Mouse (Mus musculus): ENCODE measurements around the gene Mrtfa. TPM values are rescaled to one million over a fixed set of nuclear protein-coding genes. Genes with fewer than 3 reads are reported as not detected.

Gene Mrtfa
- total RNA-seq, 2 experiments from 2014 or later = 17.5 to 17.7 TPM

DNA sequence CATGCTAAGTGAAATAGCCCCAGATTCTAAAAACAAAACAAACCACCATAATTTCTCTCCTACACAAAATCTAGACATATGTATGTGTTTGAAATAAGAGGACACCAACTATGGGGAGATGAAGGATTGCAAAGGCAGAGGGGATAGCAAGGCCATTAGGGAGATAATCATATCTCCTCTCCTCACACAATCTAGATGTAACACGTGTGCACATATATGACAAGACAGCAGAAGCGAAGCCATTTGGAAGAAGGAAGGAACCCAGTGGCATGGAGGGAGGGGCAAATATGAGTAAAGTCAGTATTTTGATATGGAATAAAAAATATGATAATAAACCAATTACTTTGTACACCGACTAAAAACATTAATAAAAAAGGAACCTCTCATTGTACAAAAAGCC, 91.9 kb downstream of the Mrtfa start:
- DNase-seq = no peak

GRCm38 (mm10) chr15:81097896-81098295, 92.7 kb downstream of the Mrtfa start:
- DNase-seq = no peak

- peak; percentile 19 for DNase-seq
Observed at GRCm38 (mm10) chr15:81097456-81097855, 93.1 kb downstream of the Mrtfa start.

DNA sequence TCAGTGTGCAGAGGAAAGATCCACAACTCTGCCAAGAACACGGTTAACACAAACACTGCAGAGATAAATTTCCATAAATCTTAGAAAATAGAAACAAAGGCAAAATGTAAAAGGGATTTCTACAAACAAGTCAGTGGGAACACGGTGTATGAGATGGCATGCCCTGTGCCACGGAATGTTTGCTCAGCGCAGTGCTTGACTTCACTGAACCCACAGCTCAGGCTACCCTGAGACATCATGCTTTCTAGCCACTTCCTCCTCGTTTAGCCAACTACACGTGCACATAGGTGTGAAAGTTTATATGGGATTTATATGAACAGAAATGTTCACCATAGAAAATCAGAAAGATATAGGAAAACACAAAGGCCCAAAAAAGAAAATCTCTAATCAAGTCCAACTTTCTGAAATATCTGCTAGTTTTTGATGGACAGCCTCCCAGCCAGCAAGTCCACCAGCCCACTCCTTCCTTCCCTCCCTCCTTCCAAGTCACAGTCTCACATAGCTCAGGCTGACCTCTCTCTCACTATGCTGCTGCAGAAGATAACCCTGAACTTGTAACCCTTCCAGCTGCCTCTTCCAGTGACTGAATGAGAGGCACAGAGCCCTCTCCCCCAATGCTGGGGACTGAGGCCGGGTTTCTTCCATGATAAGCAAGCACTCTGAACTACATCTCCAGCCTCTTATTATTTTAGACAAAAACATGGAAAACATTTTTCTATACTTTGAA, 94.1 kb downstream of the Mrtfa start:
- DNase-seq = no peak

DNA sequence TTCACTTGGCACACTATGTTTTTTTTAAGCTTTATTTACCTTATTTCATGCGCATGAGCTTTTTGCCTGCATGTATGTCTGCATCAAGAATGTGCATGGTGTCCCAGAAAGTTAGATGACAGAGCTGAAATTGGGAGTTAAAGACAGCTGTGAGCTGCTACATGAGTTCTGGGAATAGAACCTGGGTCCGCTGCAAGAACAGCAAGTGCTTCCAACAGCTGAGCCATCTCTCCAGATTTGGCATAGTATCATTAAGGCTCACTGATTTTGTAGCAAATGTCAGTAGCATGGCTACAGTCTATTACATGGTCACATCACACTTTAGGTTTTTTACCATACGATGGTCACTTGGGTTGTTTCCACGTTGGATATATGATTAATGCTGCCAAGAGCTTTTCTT, 97.5 kb downstream of the Mrtfa start:
- no peak for DNase-seq

DNA sequence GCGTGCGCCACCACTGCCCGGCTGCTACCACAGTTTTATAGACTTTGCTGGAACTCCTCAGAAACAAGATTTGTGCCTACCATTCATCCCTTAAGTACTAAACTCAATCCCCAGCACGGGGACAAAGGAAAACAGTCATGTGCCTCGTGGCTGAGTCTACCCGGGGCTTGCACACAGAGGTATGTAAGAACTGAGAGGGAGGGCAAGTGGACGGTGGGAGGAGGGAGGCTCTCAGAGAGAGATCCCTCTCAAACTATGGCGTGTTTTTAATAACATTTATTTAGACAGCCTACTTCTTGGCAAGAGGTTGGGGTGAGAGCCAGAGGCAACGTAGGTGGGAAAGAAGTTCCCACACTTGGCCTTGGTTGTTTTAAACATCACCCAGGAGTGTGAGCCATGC, 98.8 kb downstream of the Mrtfa start:
- DNase-seq = no peak

DNA sequence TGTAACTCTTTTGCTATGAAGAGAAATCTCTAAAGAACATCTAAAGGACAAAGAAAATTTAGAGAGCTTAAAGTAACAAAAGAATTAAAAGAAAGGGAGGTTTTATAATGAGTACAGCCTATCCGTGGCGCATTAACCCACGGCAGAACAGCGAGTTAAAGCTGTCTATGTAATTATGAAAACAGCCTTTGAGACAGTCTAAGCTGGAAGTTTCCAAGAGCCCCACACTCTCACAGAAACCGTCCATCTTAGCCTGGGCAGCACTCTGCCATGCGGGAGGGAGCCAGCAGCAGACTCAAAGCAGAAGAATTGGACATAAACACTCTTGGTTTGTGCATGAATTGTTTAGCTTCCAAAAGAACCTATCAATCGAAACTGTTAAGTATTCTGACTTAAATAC, 103.0 kb downstream of the Mrtfa start:
- no peak for DNase-seq

DNA sequence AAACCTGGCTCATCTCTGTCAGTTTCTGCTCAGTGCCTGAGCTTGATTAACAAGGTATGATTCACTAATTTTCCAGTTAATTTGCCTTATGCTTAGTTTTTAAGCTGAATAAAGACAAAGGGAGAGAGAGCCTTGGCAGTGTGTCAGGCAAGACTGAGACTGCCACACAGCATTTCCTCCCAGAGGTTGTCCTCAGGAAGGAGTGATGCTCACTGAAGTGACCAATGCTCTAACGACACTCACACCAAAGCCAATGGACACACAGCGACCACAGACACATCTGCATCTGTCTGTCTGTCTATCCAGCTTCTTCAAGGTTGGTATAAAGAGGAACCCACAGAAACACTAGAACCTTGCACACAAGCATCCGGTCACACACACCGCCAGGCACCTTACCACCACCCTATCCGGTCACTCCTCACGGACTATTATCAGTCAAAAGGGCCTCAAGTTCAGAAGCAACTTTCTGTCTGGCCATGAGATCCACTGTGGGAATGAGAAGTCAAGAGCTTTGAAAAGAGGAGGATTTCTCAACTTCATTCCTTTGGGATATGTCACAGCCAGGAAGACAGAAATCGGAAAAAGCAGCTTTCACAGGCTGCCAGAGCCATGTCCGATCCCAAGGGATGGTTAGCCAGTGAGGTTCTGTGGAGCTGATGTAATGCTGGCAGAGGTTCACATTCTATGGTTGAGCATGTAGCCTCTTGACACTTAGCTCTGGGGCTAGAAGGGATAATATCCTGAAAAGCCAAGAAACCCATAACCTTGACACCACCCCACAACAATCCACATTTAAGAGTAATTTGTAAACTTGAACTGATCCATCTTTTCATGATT, 103.7 kb downstream of the Mrtfa start:
- DNase-seq = peak; percentile 70

GRCm38 (mm10) chr15:81083826-81084225, 106.7 kb downstream of the Mrtfa start:
- DNase-seq = no peak

GRCm38 (mm10) chr15:81083281-81083680, 107.3 kb downstream of the Mrtfa start:
- no peak for DNase-seq

- DNase-seq = no peak
Observed at GRCm38 (mm10) chr15:81081216-81081615, 109.3 kb downstream of the Mrtfa start.

DNA sequence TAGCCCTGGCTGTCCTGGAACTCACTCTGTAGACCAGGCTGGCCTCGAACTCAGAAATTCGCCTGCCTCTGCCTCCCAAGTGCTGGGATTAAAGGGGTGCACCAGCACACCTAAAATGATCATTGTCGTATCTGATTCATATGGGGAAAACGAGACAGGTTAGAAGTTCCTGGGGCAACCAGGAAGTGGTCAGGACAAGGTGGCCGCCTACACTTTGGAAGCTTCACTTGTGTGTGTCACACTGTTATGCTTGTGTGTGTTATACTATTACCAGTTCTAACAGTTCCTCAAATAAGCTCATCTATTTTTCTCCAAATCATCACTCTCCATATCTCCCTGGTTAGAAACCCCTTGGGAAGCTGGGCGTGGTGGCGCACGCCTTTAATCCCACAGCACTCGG, 110.2 kb downstream of the Mrtfa start:
- no peak for DNase-seq

- DNase-seq = no peak
Observed at GRCm38 (mm10) chr15:81079255-81079654, 111.3 kb downstream of the Mrtfa start.

GRCm38 (mm10) chr15:81077551-81077950, 113.0 kb downstream of the Mrtfa start:
- DNase-seq = peak; percentile 44

GRCm38 (mm10) chr15:81074543-81074942, 116.0 kb downstream of the Mrtfa start:
- DNase-seq = no peak

DNA sequence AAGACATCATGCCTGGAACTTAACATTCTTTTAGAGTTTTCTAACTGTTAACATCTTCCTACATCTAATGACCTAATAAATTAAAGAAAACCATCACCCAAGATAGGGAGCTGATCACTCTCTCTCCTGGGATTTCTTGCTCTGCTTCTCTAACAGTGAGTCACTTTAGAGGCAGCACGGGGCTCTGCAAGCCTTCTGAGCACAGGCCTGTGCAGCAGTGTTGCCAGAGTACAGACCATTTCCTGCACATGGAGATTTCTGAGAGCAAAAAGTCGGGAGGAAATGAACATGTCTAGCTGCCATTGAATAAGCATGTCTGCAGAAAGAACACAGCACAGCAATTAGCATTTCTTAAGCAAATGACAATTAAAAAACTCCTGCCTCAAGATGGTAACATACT, 116.8 kb downstream of the Mrtfa start:
- DNase-seq = peak; percentile 17

DNA sequence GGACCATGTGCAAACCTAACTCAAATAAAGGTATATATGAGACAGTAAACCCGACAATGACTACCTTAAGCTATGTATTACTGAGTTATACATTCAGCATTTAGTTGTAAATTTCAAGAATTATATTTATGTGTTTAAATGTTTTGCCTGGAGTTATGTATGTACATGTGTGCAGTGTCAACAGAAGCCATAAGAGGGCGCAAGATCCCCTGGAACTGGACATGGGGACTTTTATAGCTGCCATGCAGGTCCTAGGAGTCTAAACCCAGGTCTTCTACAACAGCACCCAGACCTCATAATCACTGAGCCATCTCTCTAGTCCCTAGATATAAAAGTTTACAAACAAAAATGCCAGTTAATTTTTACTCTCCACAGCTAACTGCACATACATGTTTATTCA, 117.8 kb downstream of the Mrtfa start:
- peak; percentile 34 for DNase-seq

GRCm38 (mm10) chr15:81070470-81070869, 120.1 kb downstream of the Mrtfa start:
- DNase-seq = no peak

DNA sequence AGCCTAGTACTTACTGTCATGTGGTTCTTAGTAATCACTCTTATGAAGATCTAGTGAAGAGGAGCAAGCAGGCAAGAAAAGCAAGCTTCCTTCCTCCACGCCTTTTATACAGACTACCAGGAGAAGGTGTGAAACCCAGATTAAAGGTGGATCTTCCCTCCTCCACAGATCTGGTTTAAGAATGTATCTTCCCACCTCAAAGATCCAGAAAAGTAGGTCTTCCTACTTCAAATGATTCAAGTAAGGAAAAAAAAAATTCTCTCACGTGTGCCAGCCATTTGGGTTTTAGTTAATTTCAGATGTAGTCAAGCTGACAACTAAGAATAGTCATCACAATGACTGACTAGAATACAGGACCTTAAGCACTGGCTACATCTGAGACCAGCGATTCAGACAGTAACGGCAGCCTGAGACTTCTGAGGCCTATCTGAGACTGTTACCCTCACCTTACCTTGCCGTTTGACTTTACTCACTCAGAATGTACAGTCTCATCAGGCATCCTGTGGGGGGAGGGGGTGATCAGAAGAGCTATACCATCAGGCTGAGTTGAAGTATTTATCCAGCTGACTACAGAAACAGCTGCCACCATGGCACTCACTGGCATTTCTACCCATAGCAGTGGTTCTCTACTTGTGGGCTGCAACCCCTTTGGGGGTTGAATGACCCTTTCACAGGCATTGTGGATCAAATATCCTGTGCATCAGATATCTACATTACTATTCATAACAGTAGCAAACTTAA, 121.7 kb downstream of the Mrtfa start:
- DNase-seq = no peak

- DNase-seq = no peak
Observed at GRCm38 (mm10) chr15:81067761-81068160, 122.8 kb downstream of the Mrtfa start.

GRCm38 (mm10) chr15:81066976-81067375, 123.6 kb downstream of the Mrtfa start:
- peak; percentile 44 for DNase-seq

DNA sequence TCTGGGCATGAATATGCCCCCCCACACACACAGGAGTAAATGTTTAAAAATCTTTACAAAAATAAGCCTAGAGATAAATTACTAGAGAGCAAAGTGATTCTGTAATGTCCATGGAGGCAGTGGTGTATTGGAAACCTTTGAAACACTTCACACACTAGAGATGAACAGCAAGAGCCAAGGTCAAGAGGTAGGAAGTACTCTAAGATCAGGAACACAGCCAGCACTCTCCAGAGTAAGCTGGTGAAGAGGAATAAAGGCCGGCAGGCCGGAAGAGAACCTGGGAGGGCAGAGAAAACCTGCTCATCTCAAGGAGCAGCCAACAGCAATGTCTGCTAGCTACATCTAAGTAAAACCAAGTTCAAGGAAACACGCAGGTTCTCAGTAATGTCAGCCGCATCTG, 125.9 kb downstream of the Mrtfa start:
- no peak for DNase-seq

DNA sequence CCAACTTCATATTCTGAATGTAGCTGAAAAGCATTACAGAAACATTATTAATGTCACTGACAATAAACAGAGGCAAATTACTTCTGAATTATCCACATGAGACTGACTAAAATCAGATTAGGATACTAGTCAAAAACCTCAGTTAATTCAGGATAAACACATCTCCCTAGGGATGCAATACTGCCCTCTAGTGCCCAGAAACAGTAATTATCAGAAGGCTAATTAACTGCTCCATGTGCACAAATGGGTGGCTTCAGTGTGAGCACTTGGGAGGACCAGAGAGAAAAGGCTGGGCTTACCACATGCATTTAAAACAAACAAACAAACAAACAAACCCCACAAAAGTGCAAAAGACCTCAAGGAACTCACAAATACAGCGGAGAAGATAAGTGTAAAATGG, 126.4 kb downstream of the Mrtfa start:
- peak; percentile 41 for DNase-seq
